Mouse (Mus musculus): ENCODE data around the gene Celf2.

Celf2 gene

GRCm38 (mm10) chr2:6849388-6849787 lies 660.0 kb downstream of the Celf2 start:
- no peak for DNase-seq

- no peak for DNase-seq
Measured at GRCm38 (mm10) chr2:6830021-6830420, 679.3 kb downstream of the Celf2 start.

GRCm38 (mm10) chr2:6827583-6827982 lies 681.8 kb downstream of the Celf2 start:
- DNase-seq: no peak

DNA sequence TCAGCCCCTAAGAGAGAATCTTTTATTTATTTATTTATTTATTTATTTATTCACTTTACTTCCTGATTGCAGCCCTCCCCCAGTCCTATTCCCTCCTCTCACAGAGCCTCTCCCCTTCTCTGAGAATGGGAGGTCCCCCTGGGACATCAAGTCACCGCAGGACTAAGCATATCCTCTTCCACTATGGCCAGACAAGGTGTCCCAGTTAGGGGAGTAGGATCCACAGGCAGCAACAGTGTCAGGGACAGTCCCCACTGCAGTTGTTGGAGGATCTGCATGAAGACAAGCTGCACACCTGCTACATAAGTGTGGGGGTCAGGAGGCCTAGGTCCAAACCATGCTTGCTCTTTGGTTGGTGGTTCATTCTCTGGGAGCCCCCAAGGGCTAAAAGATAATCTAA lies 686.3 kb downstream of the Celf2 start:
- no peak for DNase-seq

DNA sequence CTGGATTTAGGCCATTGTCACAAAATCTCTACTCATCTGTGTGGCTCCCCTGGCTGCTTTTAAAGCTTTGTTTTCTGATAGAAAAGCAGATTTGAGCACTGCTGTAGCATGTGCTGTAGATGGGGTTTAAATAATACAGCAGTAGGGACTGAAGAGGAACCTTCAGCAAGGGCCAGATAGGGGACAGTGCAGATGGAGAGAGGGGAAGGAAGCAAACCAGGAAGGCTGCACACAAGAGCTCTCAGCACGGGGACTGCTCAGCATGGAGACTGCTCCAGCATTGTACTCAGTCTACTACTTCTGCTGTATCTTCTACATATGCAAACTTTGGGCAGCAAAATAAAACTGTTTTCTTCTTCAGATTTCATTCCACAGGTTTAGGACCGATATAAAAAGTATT lies 687.8 kb downstream of the Celf2 start:
- no peak for DNase-seq

- DNase-seq: peak; percentile 69
Measured at GRCm38 (mm10) chr2:6815281-6815680, 694.1 kb downstream of the Celf2 start.

DNA sequence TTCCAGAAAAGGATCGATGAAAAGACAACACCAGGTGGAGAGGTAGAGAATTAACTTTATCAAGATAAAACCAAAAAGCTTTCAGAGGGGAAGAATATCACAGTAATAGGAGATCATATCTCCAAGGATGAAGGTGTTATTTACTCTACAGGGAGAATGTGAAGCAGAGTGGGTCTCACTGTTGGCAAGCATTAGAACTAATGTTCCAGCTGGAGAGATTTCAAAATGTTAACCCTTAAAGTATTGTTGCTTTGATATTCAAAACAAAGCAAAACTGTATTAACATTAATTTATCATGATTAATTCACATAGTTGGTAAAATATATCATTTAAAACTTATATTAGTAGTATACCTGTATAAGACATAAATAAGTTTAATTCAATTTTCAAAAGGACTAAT lies 700.6 kb downstream of the Celf2 start:
- no peak for DNase-seq

DNA sequence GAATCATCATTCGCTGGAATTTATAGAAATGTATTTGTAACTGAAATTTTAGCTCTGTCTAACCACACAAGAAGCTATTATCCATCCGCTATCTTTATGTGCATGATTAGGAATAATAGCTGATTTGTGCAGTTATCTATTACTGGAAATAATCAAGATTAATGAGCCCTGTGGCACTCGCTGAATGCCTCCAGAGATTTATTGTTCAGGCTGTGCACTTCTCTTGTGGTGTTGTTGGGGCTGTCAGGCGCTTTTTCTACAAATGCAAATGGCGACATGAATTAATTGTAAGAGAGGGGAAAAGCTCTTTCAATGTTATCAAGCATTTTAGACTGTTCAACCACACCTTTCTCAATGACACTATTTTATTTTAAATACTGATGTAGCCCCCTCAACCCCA lies 712.6 kb downstream of the Celf2 start:
- no peak for DNase-seq

DNA sequence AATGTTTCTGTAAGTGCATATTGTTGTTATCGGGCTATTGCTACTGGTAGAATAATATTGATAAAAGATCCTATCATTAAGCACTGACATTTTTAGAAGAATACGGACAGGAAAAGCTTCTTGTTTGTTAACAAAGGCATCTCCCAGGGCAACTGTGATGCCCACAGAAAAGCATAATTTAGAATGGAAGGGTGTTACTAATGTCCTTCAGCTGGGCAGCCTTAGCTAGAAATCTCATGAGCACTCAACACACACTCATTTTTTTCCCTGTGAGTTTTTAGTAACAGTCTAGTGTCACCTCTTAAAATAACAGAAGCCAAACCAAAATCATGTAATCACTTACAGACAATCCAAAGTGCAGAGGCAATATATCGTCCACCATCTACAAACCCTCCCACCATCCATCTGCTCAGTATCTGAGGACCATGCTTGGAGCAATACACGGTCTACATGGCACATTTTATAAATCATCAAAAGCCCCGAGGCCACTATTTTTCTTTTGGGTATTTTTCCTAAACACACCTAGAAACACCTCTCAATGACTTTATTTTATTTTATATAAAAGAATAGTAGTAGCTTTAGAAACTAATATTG lies 713.3 kb downstream of the Celf2 start:
- no peak for DNase-seq

DNA sequence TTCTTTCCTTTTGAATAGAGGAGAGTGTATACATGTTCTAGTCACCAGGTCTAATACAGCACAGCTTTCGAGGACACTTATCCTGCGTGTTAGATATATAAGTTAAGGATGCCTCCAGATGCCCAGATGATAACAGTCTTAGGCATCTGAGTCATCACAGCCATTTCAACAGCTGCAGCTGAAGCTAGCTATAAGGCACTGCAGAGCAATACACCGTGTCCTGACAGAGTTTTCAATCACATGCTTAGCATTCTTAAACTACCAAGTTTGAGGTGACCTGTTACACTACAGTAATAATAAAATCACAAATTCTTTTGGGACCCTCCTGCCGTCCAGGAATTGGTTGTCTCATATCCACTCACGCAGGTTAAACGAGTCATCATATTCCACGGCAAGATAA lies 714.5 kb downstream of the Celf2 start:
- DNase-seq: no peak

- DNase-seq: no peak
Measured at GRCm38 (mm10) chr2:6790876-6791275, 718.5 kb downstream of the Celf2 start.

- no peak for DNase-seq
Measured at GRCm38 (mm10) chr2:6786494-6787144, 722.7 kb downstream of the Celf2 start.

DNA sequence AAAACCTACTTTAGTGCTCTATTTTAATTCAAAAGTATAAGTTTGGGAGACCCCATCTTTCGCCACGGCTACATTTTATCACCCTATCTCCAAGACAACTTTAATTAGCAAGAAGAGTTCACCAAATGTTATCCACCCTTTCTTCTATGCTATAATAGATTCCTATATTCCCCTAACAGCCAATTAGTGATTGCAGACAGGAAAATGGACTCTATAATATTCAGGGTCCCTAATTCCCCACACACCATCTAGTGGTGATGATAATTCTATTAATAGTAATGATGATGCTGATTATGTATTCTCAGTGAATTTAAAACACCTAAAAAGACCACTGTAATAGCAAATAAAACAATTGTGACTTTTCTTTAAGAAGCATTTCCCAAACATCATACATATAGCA lies 739.1 kb downstream of the Celf2 start:
- DNase-seq: no peak

DNA sequence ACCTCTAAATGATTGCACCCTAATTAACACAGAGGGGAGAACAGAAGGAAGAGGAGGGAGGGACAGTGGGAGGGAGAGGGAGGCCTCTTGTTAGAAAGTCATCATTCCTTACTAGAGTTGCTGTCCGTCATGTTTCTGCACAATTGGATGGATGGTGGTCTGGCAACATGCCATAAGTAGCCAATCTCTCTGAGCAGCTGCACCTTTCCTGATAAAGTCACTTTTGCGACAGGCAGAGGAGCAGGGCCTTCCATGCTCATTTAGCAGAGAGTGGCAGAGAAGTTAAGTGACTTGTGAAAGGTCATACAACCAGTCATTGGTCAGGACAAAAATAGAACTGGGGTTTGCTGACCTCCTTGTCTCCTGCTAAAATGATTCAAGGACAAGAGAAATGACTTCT lies 747.0 kb downstream of the Celf2 start:
- DNase-seq: peak; percentile 20

DNA sequence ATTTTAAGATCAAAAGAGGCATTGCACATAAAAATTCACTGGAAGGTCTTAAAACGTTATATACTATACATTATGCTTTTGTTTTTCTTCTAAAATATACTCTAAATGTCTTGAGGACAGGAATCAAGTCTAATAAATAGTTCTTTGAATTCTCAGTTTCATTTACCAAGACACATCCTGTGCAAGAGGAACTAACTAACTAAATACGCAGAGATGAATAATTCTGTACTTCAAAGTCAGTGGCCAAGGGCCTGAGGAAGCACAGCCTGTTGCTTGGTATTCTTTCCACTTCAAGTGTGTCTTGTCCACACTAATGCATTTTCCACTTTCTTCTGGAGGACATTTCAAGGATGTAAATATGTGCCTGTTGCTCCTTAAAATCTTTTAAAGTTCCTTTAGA lies 766.2 kb downstream of the Celf2 start:
- DNase-seq: no peak

- peak; percentile 15 for DNase-seq
Measured at GRCm38 (mm10) chr2:6739998-6740668, 769.2 kb downstream of the Celf2 start.

DNA sequence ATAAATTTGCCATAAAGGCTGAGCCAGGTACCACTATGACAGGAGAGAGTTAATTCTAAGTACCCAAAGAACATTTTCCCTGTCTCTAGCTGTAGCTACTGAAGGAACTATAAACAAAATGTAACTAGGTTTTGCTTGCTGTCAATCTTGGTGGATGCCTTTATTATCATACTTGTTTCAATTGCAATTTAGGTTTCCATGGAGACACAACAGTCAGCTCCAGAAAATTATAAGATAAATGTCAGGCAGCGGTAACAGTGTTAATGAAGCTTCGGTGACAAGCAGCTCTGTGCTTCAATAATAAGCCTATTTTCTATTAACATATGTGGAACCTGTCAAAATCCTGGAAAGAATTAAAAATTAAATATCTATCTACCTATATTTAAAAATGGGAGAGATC lies 777.3 kb downstream of the Celf2 start:
- DNase-seq: no peak

- no peak for DNase-seq
Measured at GRCm38 (mm10) chr2:6730860-6731259, 778.5 kb downstream of the Celf2 start.

- no peak for DNase-seq
Measured at GRCm38 (mm10) chr2:6729984-6730383, 779.4 kb downstream of the Celf2 start.

GRCm38 (mm10) chr2:6728840-6729252 lies 780.5 kb downstream of the Celf2 start:
- DNase-seq: no peak

DNA sequence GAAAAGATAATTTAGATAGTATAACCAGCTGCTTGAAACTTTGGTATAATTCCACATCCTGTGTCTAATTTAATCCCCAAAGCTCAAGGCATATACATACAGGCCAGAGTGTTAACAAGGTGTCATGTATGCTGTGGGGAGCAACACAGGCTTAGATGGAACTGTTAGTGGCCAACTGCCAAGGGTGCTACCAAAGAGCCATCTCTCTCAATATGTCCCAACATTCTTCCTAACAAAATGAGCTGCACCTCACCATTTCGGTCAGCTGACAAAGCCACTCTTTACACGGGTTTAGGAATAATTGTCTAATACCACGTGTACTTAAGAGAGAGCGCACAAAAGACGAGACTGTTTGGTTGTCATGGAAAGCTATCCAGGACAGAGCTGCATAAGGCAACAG lies 782.0 kb downstream of the Celf2 start:
- no peak for DNase-seq

DNA sequence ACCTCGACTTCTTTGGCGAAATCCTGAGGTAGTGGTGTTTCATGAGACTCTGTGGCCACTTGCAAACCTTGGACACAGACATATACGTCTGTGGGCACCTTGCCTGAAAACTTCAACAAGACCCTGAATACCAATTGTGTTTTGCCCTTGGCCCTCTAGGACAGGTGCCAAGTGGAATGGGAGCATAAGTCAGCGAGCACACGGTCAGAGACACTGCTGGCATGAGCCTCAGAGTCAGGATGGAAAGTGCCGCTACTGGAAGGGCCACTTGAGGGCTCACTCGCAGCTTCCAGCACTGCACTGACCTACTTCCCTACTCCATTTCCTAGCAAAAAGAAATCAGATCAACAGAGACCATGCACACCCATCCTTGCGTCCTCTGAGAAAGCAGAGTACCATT lies 783.3 kb downstream of the Celf2 start:
- peak; percentile 48 for DNase-seq

- DNase-seq: no peak
Measured at GRCm38 (mm10) chr2:6723602-6724001, 785.8 kb downstream of the Celf2 start.
